Mouse (Mus musculus): Measurements from ENCODE around the gene Cox4i1.

DNA sequence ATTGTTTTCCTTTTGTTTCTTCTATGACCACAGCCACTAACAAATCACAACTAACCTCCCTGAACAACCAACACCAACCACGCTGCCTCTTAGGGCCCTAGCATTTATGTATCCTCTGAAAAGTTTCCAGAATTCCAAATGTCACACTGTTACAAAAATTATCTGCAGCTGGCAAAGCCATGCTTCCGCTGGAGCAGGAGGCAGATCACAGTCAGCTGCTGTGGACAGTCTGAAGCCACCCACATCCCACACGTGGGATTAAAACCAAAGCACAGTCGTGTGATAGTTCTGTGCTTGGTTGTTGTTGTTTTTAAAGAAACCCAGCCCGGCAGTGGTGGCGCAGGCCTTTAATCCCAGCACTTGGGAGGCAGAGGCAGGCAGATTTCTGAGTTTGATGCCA lies 31.1 kb downstream of the Cox4i1 start:
- no peak for TF ChIP-seq CTCF (IDR thresholded peaks at IDR 0.05; ENCODE audit: borderline replicate concordance, extremely low read depth, insufficient read depth, insufficient read length)
- no peak for TF ChIP-seq POLR2A (IDR thresholded peaks at IDR 0.05; ENCODE audit: borderline replicate concordance, extremely low read depth, insufficient read depth, insufficient read length, poor library complexity, severe bottlenecking)

Measured in brain, embryonic 14.5 days (tissue).